Mouse (Mus musculus): ENCODE measurements around the gene Ptx4.
"Not testable (repeated sequence)": the region's sequence is repeated elsewhere in the genome, so short reads cannot be mapped to it uniquely, and the experiment has no call there.

Gene Ptx4

DNA sequence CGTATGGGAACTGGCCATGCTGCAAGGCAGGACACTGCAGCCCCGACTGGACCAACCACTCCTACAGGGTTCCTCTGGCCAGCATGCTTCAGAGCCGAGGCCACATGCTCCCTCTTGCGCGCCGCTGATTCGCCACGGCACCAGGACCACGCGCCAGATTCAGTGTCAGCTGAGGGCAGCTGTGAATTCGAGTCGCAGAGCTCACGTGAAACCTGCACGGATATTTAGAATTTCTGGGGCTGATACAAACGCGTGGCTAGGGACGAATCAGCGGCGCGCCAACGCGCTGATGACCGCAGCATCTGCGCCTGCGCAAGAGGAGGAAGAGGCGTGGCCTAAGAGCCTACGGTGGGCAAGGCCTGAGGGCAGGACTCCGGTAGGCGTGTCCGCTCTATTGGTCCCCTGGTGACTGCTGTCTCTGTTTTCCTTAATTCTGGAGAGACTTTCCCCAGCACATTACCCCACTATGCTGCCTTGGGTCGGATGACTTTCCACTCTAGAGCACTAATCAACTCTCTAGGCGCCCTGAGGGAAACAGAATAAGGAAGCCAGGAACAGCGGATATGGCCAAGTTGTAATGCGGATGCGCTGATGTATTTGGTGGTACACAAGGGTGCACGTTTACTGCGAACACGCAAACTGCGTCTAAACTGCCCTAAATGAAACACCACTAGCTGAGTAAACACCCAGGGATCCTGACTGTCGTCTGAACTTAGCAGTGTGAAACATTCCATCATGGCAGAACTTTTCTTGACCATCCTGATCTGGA is 4.7 kb upstream of the Ptx4 start, which contains the start of gene Telo2:
Gene Telo2 (minus strand): TSS at position 304 of the 769 bp plus-strand sequence.
- peak; percentile 90 to 92 for DNase-seq

- no peak for DNase-seq
Measured at GRCm38 (mm10) chr17:25117263-25117662, 3.3 kb upstream of the Ptx4 start.

- DNase-seq, result peak in 1 of 2 experiments; percentile 30
Measured at GRCm38 (mm10) chr17:25123979-25124378, 3.4 kb downstream of the Ptx4 start.

- not testable (repeated sequence) for DNase-seq
Measured at GRCm38 (mm10) chr17:25125442-25126060, 5.0 kb downstream of the Ptx4 start.

- no peak for DNase-seq
Measured at GRCm38 (mm10) chr17:25127079-25127478, 6.5 kb downstream of the Ptx4 start.

GRCm38 (mm10) chr17:25127681-25128080 is 7.1 kb downstream of the Ptx4 start:
- no peak for DNase-seq

DNA sequence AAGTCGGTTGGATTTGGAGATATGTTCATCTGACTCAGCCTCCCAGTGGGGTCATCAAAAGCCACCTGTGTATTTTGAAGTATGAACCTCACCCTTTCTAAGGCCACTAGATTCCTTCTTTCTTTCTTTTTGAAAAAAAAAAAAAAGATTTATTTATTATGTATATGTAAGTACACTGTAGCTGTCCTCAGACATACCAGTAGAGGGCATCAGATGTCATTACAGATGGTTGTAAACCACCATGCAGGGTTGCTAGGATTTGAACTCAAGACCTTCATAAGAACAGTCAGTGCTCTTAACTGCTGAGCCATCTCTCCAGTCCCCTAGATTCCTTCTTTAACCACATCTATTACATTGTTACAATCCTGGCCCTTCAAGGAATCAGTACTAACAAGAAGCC is 9.5 kb downstream of the Ptx4 start:
- DNase-seq, result no peak

DNA sequence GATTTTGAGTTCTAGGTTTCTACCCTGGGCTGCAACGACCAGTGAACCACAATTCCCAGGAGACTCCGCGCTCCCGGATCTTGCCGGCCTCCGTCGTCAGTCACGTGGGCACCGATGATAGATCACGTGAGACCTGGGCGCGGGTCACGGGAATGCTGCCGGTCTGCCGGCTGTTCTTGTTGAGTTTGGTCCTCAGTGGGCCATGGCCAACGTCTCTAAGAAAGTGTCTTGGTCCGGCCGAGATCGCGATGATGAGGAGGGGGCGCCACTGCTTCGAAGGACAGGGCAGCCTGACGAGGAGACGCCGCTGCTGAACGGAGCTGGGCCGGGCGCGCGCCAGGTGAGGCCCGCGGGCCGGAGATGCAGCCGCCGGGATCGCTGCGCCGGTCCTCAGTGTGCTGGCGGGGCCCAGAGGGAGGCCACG is 12.7 kb downstream of the Ptx4 start, which contains the start of gene Clcn7:
Gene Clcn7 (plus strand): TSS at position 117 of the 424 bp plus-strand sequence.
- DNase-seq, result peak; percentile 90 to 95

DNA sequence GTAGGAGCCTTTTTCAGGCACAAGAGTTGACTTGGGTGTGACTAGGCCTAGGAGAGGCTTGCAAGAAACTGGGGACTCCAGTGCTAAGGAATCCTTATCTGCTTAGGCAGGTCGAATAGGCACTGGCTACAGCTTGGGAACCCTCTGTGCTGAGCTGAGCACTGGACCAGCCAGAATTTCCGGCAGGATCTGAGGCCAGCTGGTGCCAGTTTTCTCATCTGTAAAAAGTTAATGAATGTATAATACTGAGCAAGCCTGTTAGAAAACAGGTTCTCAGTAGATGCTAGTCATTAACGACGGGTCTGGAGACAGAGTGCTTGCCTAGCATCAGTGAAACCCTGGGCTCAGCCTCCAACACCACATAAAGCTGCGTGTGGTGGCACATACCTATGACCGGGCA is 15.1 kb downstream of the Ptx4 start:
- peak; percentile 51 to 70 for DNase-seq

DNA sequence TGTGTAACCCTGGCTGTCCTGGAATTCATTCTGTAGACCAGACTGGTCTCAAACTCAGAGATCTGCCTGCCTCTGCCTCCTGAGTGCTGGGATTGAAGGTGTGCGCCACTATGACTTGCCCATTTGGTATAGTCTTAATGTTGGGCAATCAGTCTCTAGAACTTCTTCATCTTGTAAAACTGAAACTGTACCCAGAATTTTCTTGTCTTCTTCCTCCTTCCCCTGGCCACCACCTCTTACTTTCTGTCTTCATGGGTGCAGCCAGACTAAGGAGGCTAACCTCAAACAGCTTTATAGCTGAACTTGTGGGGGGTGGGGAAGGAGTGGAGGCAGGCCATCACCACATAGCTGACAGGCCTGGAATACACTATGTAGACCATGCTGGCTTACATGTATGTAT is 18.2 kb downstream of the Ptx4 start:
- no peak for DNase-seq

DNA sequence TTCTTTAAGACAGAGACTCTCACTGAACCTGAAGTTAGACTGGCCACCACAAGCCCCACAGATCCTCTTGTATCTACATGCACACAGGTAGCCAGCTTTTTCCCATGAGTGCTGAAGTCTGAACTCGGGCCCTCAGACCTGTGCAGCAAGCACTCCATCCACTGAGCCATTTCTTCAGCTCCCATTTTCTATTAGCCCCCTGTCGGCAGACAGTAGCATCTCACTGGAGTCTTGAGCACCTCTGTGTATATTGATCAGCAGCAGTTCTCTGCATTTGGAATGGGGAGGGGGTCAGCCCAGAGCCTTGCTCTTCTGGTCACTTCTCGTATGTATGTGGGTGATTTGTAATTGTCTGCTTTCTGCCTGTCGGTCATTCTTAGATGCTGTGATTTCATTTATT is 19.4 kb downstream of the Ptx4 start:
- DNase-seq, result no peak

DNA sequence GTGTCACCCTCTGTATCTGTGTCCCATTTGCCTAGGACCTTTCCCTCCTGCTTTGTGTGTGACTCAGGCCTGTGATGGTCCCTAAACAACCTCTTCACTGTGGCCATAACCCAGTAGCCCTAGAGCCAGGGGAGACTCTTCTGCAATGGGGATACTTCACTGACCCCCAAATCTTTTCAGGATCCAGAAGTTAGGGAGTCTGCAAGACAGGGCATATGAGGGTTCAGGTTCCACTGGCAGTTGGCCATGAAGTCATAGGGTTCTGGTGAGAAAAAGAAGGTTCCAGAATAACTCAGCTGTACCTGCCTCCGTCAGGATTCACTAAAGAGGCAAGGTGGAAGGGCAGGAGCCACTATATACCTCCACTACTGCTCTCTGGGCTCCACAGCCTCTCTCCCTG is 41.6 kb downstream of the Ptx4 start, which contains the start of gene Ccdc154:
Gene Ccdc154 (plus strand): TSS at position 301 of the 400 bp plus-strand sequence.
- DNase-seq, result no peak

DNA sequence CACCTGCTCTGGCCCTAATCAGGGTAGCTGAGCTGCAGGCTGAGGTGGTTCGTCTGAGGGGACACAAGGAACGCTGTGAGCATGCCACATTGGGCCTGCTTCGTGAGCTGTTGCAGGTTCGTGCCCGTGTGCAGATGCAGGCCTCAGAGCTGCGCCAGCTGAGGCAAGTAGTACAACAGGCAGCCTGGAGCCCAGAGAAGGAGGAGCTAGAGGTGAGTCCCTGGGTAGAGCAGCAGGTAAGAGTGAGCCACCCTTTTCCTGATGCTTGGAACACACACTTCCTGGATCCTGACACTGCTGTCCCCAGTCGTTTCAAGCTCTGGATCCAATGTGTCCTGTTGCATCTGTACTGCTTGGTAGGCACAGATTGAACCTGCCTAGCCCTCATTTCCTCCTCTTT is 42.8 kb downstream of the Ptx4 start:
- DNase-seq, result no peak

DNA sequence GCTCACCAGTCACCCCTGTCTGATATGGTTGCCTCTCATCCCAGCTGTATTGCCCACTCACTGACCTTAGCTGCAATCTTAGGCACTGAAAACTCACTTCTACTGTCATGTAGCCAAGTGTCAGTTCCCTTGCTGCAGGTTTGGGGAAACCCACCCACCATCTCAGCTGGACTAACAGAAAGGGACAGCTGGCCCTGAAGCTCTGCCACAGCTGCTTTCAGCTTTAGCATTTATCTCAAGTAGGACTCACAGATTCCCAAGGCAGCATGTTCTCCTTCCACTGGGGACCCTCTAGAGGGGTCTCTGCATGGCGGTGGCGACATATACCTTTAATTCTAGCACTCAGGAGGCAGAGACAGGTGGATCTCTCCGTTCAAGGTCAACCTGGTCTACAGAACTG is 44.2 kb downstream of the Ptx4 start:
- no peak for DNase-seq

- DNase-seq, result no peak
Measured at GRCm38 (mm10) chr17:25165970-25166671, 45.6 kb downstream of the Ptx4 start.

DNA sequence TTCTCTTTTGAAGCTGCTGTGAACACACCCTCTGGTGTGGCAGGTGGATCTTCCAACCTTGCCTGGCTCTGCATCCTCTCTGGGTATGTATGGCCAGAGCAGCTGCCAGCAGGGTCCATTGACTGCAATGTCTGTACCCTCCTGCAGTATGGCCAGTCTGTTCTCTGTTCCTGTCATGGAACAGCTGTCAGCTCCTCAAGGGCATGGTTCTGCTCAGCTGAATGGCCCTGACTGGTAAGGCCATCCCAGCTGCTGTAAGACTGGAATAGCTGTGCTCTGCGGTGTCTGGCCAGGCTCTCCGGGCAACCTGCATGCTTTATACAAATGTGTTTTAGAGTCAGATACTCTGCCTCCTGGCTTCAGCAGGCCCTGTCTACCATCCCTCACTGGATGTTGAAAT is 49.1 kb downstream of the Ptx4 start:
- DNase-seq, result no peak

GRCm38 (mm10) chr17:25172558-25172957 is 52.0 kb downstream of the Ptx4 start:
- DNase-seq, result no peak

All from kidney, adult 8-10 months (tissue).